Mouse (Mus musculus): ENCODE measurements around the gene Tmem88. TPM values are rescaled to one million over a fixed set of nuclear protein-coding genes. Genes with fewer than 3 reads are reported as not detected.

Gene Tmem88
- 1.6 and 2.5 TPM in 2 replicates for polyA plus RNA-seq (2012)

DNA sequence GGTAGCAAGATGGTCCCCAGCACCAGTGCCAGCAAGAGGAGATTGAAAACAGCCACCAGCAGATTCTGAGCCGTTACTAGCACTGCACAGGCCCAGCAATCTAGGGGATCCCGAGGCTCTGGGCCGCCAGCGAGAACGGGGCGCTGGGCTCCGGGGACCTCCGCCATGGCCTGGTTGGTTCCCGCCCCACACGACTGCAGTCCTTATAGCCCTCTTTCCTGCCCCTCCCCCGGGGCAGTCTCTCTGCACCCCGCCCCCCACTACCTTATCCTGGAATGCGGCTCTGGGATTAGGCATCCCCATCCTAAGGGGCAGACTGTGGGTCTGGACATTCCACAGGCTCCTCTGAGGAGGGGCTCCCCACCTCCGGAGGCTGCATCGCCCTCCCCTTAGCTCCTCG, at the start of gene Tmem88:
Gene Tmem88 (minus strand): TSS at position 176 of the 400 bp plus-strand sequence.

DNA sequence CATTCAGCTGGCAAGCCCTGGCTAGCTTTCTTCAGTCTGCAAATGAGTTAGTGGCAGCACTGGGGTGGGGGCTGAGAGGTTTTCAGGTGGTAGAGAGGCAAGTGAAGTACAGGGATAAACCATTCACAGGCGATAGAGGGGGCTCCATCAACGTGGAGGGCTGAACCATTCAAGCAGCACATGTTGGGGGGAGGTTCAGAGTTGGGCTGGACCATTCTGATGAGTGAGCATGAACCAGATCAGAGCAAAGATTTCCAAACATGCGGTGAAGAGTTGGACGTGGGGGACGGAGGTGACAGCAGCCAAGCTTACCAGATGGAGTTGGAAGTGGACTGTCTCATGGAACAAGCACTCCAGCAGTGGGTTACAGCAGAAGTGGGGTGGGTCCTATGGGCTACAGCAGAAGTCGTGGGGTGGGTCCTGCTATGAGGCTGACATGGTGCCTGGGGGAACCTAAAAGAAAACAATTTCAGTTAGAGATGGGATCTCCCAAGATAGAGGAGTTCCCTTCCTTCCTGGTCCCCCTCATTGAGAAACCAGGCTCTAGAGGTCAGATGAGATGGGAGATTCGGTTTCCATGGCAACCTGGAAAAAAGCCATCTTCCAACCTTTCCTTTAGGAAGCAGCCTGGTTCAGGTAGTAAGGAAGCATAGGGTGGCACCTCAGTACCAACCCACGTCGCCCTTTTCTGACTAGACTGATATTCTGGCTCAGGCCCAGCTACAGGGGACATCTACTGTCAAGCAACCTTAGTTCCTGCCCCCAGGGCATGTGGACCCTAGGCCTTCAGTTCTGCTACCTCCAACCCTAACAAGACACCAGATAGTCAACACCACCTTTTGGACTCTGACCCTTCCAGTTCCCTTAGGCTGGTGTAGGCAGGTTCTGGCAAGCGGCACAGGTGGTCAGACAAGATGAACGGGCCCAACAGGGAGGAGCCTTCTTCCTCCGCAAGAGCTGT, 15.5 kb upstream of the Tmem88 start, which contains the start of gene Kdm6b:
Gene Kdm6b (minus strand): TSS at position 455 of the 961 bp plus-strand sequence.

GRCm38 (mm10) chr11:69395235-69395633, 2.8 kb downstream of the Tmem88 start, which contains the start of the genes Naa38 and Cyb5d1:
TSS of gene Naa38 (plus strand) at chr11:69395487.
TSS of gene Cyb5d1 (minus strand) at chr11:69395631.

GRCm38 (mm10) chr11:69369215-69369989, 28.6 kb downstream of the Tmem88 start, which contains the start of gene Chd3:
TSS of gene Chd3 (minus strand) at chr11:69369406.

Other genes with a start within 250 kb of the Tmem88 start
- not detected in 2 replicates for gene Alox12b, start 241.2 kb downstream of the Tmem88 start, polyA plus RNA-seq (2012)
- 0.02 and 0.43 TPM in 2 replicates for gene Alox8, start 200.4 kb downstream of the Tmem88 start, polyA plus RNA-seq (2012)
- 0.01 TPM in 1 of 2 replicates, not detected in the other for gene Gucy2e, start 161.2 kb downstream of the Tmem88 start, polyA plus RNA-seq (2012)
- gene Cntrob, start 74.5 kb downstream of the Tmem88 start, polyA plus RNA-seq (2012), result 22.6 and 44.8 TPM in 2 replicates
- 5.1 and 6.6 TPM in 2 replicates for gene Trappc1, start 74.3 kb downstream of the Tmem88 start, polyA plus RNA-seq (2012)
- 0.16 and 0.42 TPM in 2 replicates for gene Kcnab3, start 72.0 kb downstream of the Tmem88 start, polyA plus RNA-seq (2012)
- 3.1 and 7.6 TPM in 2 replicates for gene Rnf227, start 57.8 kb downstream of the Tmem88 start, polyA plus RNA-seq (2012)
- 147 and 202 TPM in 2 replicates for gene Chd3, start 28.8 kb downstream of the Tmem88 start, polyA plus RNA-seq (2012)
- gene Naa38, start 2.7 kb downstream of the Tmem88 start, polyA plus RNA-seq (2012), result 114 and 133 TPM in 2 replicates
- 8.7 and 8.8 TPM in 2 replicates for gene Cyb5d1, start 2.6 kb downstream of the Tmem88 start, polyA plus RNA-seq (2012)
- 242 and 341 TPM in 2 replicates for gene Kdm6b, start 15.4 kb upstream of the Tmem88 start, polyA plus RNA-seq (2012)
- gene Dnah2, start 150.9 kb upstream of the Tmem88 start, polyA plus RNA-seq (2012), result 0.03 TPM in 1 of 2 replicates, not detected in the other
- 0.69 and 1.4 TPM in 2 replicates for gene Efnb3, start 162.0 kb upstream of the Tmem88 start, polyA plus RNA-seq (2012)
- gene Wrap53, start 182.0 kb upstream of the Tmem88 start, polyA plus RNA-seq (2012), result 15.1 and 19.3 TPM in 2 replicates
- gene Trp53, start 182.1 kb upstream of the Tmem88 start, polyA plus RNA-seq (2012), result 107 and 113 TPM in 2 replicates
- 60.8 and 72.4 TPM in 2 replicates for gene Atp1b2, start 207.7 kb upstream of the Tmem88 start, polyA plus RNA-seq (2012)
- not detected in 2 replicates for gene Shbg, start 219.7 kb upstream of the Tmem88 start, polyA plus RNA-seq (2012)
- not detected in 2 replicates for gene Sat2, start 223.8 kb upstream of the Tmem88 start, polyA plus RNA-seq (2012)
- gene Fxr2, start 234.8 kb upstream of the Tmem88 start, polyA plus RNA-seq (2012), result 78.1 and 86.4 TPM in 2 replicates

Data from megakaryocyte-erythroid progenitor cell, adult 5 weeks (primary cell).